Mouse (Mus musculus): ENCODE results near the gene Nwd1.

Gene Nwd1

DNA sequence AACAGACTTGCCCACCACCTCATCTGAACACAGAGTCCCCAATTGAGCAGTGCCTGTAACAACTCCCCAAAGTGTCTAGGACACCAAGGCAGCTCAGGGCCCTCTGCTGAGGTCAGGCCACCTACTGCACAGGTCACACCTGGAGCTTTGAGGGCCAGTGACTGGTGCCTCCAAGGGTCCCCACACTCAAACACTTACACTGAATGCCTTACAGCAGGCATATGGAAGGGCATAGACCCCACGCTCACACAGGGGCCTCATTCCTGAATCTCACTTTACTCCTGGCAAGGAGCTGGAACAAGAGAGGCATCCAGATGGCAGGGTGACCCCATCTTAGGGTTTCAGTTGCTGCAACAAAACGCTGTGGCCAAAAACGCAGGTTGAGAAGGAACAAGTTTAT lies 113.7 kb downstream of the Nwd1 start:
- in situ Hi-C loops (cut with MboI, MseI) = no loop called here

DNA sequence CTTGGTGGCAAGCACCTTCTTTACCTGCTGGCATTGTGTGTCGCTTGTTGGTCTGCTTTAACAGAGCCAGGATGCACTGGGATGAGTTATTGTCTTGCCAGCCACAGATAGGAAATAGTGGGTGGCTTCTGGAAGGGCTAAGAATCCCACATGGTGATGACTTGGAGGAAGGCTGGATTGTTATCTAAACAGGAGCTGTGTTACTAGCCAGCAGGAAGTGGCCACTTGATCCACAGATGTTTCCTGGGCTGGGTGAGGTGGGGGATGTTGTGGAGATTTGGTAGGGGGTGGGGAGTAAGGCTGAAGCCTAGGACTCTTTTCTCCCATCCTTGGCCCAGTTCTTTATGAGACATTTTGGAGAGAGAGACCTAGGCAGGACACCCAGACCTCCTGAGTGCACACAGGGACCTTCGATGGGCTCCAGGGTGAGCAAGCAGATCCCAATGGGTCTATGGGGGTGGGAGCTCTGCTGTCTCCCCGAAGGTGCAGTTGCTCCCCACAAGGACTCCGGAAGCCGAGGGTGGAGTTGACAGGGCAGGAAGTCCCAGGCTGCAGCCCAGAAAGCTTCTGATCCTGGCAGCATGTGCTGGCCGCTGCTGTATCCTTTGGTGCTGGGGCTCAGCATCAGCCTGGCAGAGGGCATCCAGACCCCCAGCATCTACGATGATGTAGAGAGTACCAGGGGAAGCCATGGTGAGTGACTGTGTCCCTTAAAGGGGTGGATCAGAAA lies 115.0 kb downstream of the Nwd1 start, which contains the start of gene F2rl3:
TSS of gene F2rl3 (plus strand) at position 559 of the 730 bp plus-strand sequence.
- in situ Hi-C loops (cut with MboI, MseI) = no loop called here

DNA sequence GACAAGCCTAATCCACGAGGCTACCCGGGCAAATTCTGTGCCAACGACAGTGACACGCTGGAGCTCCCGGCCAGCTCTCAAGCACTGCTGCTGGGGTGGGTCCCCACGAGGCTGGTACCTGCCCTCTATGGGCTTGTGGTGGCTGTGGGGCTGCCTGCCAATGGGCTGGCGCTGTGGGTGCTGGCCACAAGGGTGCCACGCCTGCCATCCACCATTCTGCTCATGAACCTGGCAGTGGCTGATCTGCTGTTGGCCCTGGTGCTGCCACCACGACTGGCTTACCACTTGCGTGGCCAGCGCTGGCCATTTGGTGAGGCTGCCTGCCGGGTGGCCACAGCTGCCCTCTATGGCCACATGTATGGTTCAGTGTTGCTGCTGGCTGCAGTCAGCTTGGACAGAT lies 115.8 kb downstream of the Nwd1 start:
- in situ Hi-C loops (cut with MboI, MseI) = no loop called here

DNA sequence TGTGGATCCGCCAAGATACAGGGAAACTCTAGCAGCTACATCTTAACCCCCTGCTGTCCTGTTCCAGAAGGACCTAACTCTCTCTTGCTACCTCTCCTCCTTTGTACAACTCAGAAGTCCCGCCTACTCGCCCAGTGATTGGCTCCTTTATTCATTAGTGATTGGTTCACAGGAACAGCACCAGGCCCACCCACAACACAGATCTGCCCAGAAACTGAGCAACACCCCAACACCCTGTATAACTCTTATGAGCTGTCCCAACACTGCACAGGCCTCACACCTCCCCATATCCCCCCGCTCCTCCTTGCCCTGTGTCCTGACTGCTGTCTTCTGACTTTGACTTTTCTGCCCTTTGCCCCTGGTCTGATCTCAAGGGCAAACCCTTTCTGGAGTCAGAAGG lies 119.2 kb downstream of the Nwd1 start:
- in situ Hi-C loops (cut with MboI, MseI) = loop anchor here (5.0 kb wide), 1 partner anchor 93 kb away; no protein-coding TSS in a partner anchor

DNA sequence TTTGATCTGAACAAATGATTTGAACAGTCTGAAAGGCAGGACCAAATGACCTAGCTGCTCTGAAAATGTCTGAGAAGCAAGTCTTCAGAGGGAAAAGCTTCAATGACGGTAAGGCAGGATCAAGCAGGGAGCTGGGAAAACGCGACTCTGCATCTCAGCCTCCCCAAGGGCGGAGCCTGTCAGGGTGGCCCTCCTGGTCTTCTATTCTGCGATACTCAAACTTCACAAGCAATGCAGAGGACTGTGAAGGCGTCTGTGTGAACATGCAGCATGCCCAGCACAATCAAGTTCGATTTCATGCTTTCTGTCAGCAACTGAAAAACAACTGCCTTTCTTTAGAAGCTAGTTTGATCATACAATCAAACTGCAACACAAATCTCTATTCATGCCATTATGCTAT lies 120.3 kb downstream of the Nwd1 start:
- in situ Hi-C loops (cut with MboI, MseI) = loop anchor here (5.0 kb wide), 1 partner anchor 94 kb away; no protein-coding TSS in a partner anchor

All from T-helper 2 cell (primary cell).